Mouse (Mus musculus) forebrain, embryonic 16.5 days (tissue): ENCODE data around the gene Muc5b. TPM values are rescaled to one million over a fixed set of nuclear protein-coding genes. Genes with fewer than 3 reads are reported as not detected.

Experiments
- ATAC-seq: fragments of 200-750 bp; cut with Nextera tagmentation; 2 replicates; pipeline ENCODE4 v1.8.0; 2017; ENCODE audit warnings: mild to moderate bottlenecking, moderate library complexity
- H3K27ac ChIP-seq: fragments of 300-500 bp; sonication (generic); 2 replicates; pipeline ENCODE4 v1.5.1; 2014; ENCODE audit warnings: low read length, control low read depth
- H3K27me3 ChIP-seq: fragments of 300-500 bp; sonication (generic); replicated peaks from 2 replicates; pipeline ENCODE4 v1.6.1; 2014; ENCODE audit warnings: low read length; ENCODE audit not compliant: control insufficient read depth, insufficient read depth
- H3K36me3 ChIP-seq: fragments of 300-500 bp; sonication (generic); 2 replicates; pipeline ENCODE4 v1.6.1; 2014; ENCODE audit not compliant: control insufficient read depth, insufficient read depth
- H3K4me1 ChIP-seq: fragments of 300-500 bp; sonication (generic); replicated peaks from 2 replicates; pipeline ENCODE4 v1.6.1; 2014; ENCODE audit warnings: low read length; ENCODE audit not compliant: control insufficient read depth, insufficient read depth
- H3K4me2 ChIP-seq: fragments of 300-500 bp; sonication (generic); 2 replicates; pipeline ENCODE4 v1.6.1; 2014; ENCODE audit warnings: mild to moderate bottlenecking, low read length, control low read depth
- H3K4me3 ChIP-seq: fragments of 300-500 bp; sonication (generic); replicated peaks from 2 replicates; pipeline ENCODE4 v1.5.1; 2014; ENCODE audit warnings: mild to moderate bottlenecking, low read length, control low read depth
- H3K9ac ChIP-seq: fragments of 300-500 bp; sonication (generic); replicated peaks from 2 replicates; pipeline ENCODE4 v1.6.1; 2014; ENCODE audit warnings: low read depth, low read length, control low read depth
- H3K9me3 ChIP-seq: fragments of 300-500 bp; sonication (generic); 2 replicates; pipeline ENCODE4 v1.6.1; 2016; ENCODE audit warnings: low read length; ENCODE audit not compliant: control insufficient read depth
- WGBS: fragments of 180-500 bp; shearing (Covaris S2); extraction: QIAGEN DNeasy Blood & Tissue Kit; methylation state at CpG from one replicate; pipeline ENCODE4 v1.1.7; 2014; 5-methylcytosine and 5-hydroxymethylcytosine counted together
- polyA plus RNA-seq: library from polyadenylated mRNA; unstranded; fragments of >200 nt; fragmentation: Nextera tagmentation; extraction: Ambion mirVana; gene quantifications from 2 replicates; pipeline ENCODE4 v1.2.1, GENCODE M21; 2015

Muc5b gene
- polyA plus RNA-seq, 1 experiment from 2014 or later = 0.08 TPM

DNA sequence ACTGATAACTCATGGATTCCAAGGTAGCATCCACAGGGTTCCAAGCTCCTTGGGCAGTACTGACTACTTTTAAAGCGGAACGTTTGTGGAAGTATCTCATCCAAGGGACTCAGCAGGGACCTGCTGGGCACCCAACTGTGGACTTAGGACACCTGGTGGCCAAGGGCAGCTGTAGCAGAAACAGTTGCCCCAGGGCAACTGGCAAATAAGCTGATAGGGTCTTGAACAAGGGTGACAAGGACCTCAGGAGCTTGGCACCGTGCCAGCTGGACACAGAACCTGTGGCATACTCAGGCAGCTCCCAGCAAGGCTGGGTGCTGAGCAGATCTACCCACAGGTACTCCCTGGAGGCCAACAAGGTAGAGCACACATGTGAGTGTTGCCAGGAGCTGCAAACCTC lies 20.6 kb upstream of the Muc5b start:
- WGBS = 76% methylated on average over 3 of the region's 3 CpGs

DNA sequence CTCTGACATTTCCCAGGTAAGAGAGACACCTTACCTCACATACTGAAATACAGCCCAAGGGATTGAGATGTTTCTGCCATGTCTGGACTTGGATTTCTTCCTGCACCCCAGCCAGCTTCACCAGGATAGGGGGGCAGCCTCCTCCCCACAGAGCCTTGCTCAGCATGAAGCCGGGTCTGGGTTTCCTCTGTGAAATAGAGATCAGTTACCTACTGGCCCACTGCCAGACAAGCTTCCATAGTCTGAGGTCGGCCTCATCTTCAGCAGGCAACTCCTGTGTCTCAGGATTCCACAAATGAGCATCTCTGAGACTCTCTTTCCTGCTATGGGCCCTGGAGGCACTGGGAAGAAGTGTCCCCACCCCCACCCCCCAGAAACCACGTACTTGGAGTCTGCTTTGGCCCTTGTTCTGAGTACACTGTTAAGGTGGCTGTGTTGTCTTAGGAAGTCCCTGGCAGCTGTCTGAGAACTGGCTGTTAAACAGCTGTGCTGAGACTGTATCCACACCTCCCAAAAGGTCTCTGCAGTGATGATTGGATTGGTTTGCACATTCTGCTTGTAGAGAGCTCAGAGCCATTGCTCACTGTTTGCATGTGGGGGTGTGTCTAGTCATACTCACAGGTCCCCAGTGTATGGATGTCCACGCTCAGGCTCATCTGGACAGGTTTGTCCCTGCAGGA lies 16.1 kb upstream of the Muc5b start:
- H3K9me3 ChIP-seq = no peaks in the 10 kb centered on the region
- ATAC-seq = no peak
- no peak overlapping the region for H3K4me3 ChIP-seq
- no peak overlapping the region for H3K27ac ChIP-seq
- no peaks in the 10 kb centered on the region for H3K27me3 ChIP-seq
- H3K4me2 ChIP-seq = no peak overlapping the region
- 42% methylated on average over 4 of the region's 4 CpGs for WGBS
- H3K36me3 ChIP-seq = no peaks in the 10 kb centered on the region
- peaks cover 2% of the 10 kb centered on the region; the same call in 1 of the 2 replicates for H3K4me1 ChIP-seq
- H3K9ac ChIP-seq = no peak overlapping the region

More for the DNA sequence above, 20.6 kb upstream of the Muc5b start:
- Histone ChIP-seq H3K4me3 (no peak overlapping the region), H3K9ac (no peak overlapping the region), H3K9me3 (no peaks in the 10 kb centered on the region), H3K27me3 (no peaks in the 10 kb centered on the region), H3K4me1 (peaks cover 5% of the 10 kb centered on the region; the same call in 1 of the 2 replicates), H3K36me3 (no peaks in the 10 kb centered on the region), H3K27ac (no peak overlapping the region), H3K4me2 (no peak overlapping the region)
- no peak for ATAC-seq

DNA sequence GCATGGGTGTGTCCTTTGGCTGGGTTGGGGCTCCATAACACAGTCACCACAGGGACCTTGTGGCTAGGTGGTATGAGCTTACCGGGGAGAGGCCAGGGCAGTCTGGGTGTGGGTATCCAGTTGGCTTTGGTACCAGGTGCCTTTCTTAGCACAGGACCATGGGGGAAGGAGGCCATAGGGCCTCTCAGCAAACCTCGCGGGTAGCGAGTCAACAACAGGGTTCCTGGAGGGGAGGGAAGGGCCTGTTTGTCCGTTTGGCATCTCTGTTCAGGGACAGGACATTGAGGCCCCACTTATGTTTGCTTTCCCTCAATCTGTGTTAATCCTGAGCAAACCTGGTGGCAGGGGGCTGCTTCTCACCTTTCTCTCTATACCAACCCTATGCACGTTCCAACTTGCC lies 15.2 kb upstream of the Muc5b start:
- Histone ChIP-seq H3K9me3 (no peaks in the 10 kb centered on the region), H3K4me2 (no peak overlapping the region), H3K4me3 (no peak overlapping the region), H3K9ac (no peak overlapping the region), H3K27me3 (no peaks in the 10 kb centered on the region), H3K36me3 (no peaks in the 10 kb centered on the region), H3K27ac (no peak overlapping the region), H3K4me1 (no peaks in the 10 kb centered on the region)
- WGBS = 93% methylated on average over 6 of the region's 6 CpGs
- no peak for ATAC-seq

GRCm38 (mm10) chr7:141824398-141824797 lies 14.5 kb upstream of the Muc5b start:
- Histone ChIP-seq H3K4me1 (no peaks in the 10 kb centered on the region), H3K27me3 (no peaks in the 10 kb centered on the region), H3K9me3 (no peaks in the 10 kb centered on the region), H3K27ac (no peak overlapping the region), H3K36me3 (no peaks in the 10 kb centered on the region), H3K4me3 (no peak overlapping the region), H3K4me2 (no peak overlapping the region), H3K9ac (no peak overlapping the region)
- no peak for ATAC-seq
- 89% methylated on average over 9 of the region's 9 CpGs for WGBS

GRCm38 (mm10) chr7:141835941-141836340 lies 2.9 kb upstream of the Muc5b start:
- 88% methylated on average over 6 of the region's 7 CpGs for WGBS
- H3K36me3 ChIP-seq = no peaks in the 10 kb centered on the region
- H3K27me3 ChIP-seq = no peaks in the 10 kb centered on the region
- H3K4me1 ChIP-seq = no peaks in the 10 kb centered on the region
- H3K4me3 ChIP-seq = no peak overlapping the region
- no peaks in the 10 kb centered on the region for H3K9me3 ChIP-seq
- no peak overlapping the region for H3K9ac ChIP-seq
- no peak overlapping the region for H3K4me2 ChIP-seq
- H3K27ac ChIP-seq = no peak overlapping the region
- ATAC-seq = no peak

GRCm38 (mm10) chr7:141836423-141836822 lies 2.4 kb upstream of the Muc5b start:
- WGBS = 79% methylated on average over 8 of the region's 8 CpGs
- Histone ChIP-seq H3K4me2 (no peak overlapping the region), H3K4me1 (no peaks in the 10 kb centered on the region), H3K9me3 (no peaks in the 10 kb centered on the region), H3K9ac (no peak overlapping the region), H3K27ac (no peak overlapping the region), H3K4me3 (no peak overlapping the region), H3K27me3 (no peaks in the 10 kb centered on the region), H3K36me3 (no peaks in the 10 kb centered on the region)
- no peak for ATAC-seq

DNA sequence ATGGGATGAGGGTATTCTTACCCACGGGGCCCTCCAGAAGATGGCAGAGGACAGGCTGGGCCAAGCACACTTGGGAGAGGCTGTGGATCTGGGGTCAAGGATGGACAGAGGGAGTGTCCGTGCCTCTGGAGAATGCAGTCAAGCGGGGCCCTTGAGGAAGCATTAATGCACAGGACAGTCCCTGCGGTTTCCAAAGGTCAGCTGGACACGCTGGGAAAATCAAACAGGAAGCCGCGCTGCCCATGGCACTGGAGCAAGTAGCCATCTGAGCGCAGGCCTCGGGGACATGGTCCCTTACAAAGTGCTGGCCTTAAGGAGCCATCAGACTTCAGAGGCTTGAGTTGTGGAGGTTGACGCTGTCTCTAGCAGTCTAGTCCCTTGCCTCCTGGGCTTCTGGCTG lies 1.5 kb downstream of the Muc5b start:
- Histone ChIP-seq H3K4me3 (no peak overlapping the region), H3K27me3 (no peaks in the 10 kb centered on the region), H3K36me3 (no peaks in the 10 kb centered on the region), H3K4me2 (no peak overlapping the region), H3K4me1 (no peaks in the 10 kb centered on the region), H3K9me3 (no peaks in the 10 kb centered on the region), H3K27ac (no peak overlapping the region), H3K9ac (no peak overlapping the region)
- ATAC-seq = no peak
- WGBS = 96% methylated on average over 10 of the region's 10 CpGs

DNA sequence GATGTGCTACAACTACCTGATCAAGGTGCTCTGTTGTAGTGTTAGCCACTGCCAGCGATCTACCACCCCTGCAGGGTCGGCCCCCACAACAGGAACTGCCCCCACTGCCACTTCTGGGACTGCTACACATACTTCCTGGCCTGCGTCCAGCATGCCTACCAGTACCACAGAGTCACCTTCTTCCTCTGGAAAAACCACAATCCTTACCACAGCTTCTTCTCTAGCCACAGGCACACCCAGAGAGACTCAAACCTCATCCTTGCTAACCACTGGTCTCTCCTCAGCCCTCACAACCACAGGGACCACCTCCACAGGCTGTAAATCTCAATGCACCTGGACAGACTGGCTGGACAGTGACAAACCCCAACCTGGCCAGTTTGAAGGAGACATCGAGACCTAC lies 22.2 kb downstream of the Muc5b start:
- Histone ChIP-seq H3K4me2 (no peak overlapping the region), H3K9ac (no peak overlapping the region), H3K27me3 (no peaks in the 10 kb centered on the region), H3K4me1 (no peaks in the 10 kb centered on the region), H3K4me3 (no peak overlapping the region), H3K36me3 (no peaks in the 10 kb centered on the region), H3K27ac (no peak overlapping the region), H3K9me3 (no peaks in the 10 kb centered on the region)
- ATAC-seq = no peak
- 89% methylated on average over 4 of the region's 4 CpGs for WGBS

DNA sequence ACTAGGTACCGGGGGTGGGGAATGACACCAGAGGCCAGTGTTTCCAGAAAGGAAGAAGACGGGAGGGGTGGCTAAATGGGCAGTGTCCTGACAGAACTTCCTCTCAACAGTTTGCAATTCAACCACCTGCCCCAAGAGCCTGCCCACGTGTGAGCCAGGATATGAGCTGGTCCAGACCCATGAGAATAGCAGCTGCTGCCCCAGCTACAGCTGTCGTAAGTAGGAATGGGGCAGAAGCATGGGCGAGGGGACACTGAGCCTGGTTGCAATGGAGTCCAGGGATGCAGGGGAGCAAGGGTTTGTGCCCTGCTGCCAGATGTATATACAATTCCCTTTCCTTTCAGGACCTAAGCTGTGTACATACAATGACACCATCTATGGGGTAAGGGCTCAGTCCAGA lies 30.8 kb downstream of the Muc5b start:
- Histone ChIP-seq H3K4me1 (no peaks in the 10 kb centered on the region), H3K4me3 (no peak overlapping the region), H3K4me2 (no peak overlapping the region), H3K9ac (no peak overlapping the region), H3K36me3 (peaks cover 6% of the 10 kb centered on the region; the same call in 1 of the 2 replicates), H3K9me3 (no peaks in the 10 kb centered on the region), H3K27me3 (no peaks in the 10 kb centered on the region), H3K27ac (no peak overlapping the region)
- ATAC-seq = no peak
- 82% methylated on average over 5 of the region's 5 CpGs for WGBS

GRCm38 (mm10) chr7:141870553-141870952 lies 31.7 kb downstream of the Muc5b start:
- no peak for ATAC-seq
- H3K9me3 ChIP-seq = no peaks in the 10 kb centered on the region
- H3K4me1 ChIP-seq = no peaks in the 10 kb centered on the region
- no peak overlapping the region for H3K4me2 ChIP-seq
- H3K4me3 ChIP-seq = no peak overlapping the region
- 78% methylated on average over 5 of the region's 5 CpGs for WGBS
- H3K27ac ChIP-seq = no peak overlapping the region
- no peaks in the 10 kb centered on the region for H3K27me3 ChIP-seq
- H3K9ac ChIP-seq = no peak overlapping the region
- H3K36me3 ChIP-seq = peaks cover 6% of the 10 kb centered on the region; the same call in 1 of the 2 replicates
